Mouse (Mus musculus) thymus, postnatal 14 days (tissue): ENCODE measurements around the gene Ccr6.

Experiments
- DNase-seq: peaks from one replicate; pipeline ENCODE4 v3.0.0; 2021

Gene Ccr6

GRCm38 (mm10) chr17:8285056-8285455 lies 49.2 kb downstream of the Ccr6 start:
- DNase-seq, result no peak

- DNase-seq, result no peak
Measured at GRCm38 (mm10) chr17:8286987-8287386, 51.1 kb downstream of the Ccr6 start.

DNA sequence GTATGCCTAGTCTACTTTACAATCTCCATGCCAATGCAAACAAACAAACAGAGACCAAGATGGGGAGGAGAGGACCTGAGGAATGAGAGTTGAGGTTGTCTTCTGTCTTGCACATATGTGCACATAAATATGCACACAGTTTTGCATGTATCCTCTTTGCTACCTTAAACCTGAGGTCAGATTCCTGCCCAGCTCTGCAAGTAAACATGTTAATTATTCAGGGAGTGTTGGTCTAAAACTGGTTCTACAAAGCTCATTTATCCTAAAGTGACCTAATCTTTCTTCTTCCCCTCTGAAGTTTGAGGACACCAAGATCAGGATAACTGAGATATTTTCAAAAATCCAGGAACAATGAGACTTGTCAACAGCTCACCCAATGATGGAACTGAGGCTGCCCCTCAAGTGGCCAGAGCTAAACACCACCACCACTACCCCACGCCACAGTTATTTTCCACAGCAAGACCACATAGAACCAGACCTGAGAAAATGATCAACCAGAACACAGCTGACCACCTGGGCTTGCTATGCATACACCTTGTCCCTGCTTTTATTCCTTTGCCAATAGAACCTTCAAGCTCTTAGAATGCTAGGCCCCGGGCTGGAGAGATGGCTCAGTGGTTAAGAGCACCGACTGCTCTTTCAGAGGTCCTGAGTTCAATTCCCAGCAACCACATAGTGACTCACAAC lies 54.3 kb downstream of the Ccr6 start:
- no peak for DNase-seq

DNA sequence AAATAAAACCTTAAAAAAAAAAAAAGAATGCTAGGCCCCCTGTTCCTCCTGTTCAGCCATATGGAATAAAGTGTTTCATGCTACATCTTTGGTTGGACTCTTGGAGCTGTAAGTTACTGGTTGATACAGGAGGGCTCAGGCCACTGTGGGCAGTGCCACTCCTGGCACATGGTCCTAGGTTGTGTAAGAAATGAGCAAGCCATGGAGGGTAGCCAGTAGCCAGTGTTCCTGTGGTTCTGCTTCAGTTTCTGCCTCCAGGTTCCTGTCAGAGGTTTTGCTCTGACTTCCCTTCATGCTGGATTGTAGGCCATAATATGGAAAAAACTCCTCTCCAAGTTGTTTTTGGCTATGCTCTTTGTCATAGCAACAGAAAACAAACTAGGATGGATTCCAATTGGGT lies 54.9 kb downstream of the Ccr6 start:
- DNase-seq, result no peak

DNA sequence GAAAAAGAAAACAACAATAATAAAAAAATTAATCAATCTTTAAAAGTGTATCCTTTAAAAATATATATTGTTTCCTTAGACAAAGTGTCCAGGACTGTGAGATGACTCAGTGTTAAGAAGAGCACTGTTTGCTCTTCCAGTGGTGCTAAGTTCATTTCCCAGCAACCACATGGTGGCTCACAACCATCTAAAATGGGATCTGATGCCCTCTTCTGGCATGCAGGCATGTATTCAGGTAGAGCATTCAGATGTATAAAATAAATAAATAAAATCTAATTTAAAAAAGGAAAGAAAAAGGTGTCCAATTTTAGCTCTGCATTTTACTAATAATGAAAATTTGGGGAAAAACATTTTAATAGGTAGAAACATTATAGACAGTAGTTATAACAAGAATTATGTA lies 60.0 kb downstream of the Ccr6 start:
- no peak for DNase-seq

DNA sequence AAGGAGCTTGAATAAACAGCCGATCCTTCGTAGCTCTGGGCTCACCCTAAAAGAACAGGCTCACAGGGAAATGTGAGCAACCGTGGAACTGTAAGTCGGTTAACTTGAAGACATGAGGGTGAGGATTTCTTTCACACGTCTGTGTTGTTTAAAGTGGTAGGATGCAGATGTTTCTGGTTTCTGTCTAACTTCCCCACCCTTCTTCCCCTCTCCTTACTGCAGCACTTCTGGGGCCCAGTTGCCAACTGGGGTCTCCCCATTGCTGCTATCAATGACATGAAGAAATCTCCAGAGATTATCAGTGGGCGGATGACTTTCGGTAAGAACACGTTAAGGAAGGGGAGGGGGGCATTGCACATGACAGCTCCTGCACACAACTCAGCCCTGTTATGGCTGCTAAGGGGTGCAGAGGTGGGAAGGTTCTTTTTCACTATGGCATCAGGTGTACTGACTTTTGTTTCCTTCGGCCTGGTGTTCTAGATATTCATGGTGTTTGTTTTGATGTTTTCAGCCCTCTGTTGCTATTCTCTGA lies 60.5 kb downstream of the Ccr6 start:
- DNase-seq, result no peak

GRCm38 (mm10) chr17:8297746-8298145 lies 61.9 kb downstream of the Ccr6 start:
- DNase-seq, result no peak

GRCm38 (mm10) chr17:8298281-8298680 lies 62.4 kb downstream of the Ccr6 start:
- no peak for DNase-seq

DNA sequence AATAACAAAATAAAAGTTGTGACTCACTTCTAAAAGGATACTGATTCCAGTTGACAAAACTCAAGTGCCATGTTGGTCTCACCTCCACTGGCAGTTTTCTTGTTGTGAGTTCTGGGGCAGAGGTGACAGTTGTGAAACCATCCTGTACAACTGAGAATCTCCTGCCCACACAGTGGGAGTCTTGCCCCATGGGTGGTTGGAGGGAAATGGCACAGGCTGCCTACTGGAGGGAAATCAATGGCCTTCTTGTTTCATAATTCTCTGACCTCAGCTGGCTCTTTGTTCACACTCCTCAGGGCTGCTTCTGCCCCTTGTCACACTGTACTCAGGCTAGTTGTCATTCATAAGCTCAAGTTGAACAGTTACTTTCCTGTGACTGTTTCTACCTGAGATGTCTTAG lies 63.7 kb downstream of the Ccr6 start:
- no peak for DNase-seq

DNA sequence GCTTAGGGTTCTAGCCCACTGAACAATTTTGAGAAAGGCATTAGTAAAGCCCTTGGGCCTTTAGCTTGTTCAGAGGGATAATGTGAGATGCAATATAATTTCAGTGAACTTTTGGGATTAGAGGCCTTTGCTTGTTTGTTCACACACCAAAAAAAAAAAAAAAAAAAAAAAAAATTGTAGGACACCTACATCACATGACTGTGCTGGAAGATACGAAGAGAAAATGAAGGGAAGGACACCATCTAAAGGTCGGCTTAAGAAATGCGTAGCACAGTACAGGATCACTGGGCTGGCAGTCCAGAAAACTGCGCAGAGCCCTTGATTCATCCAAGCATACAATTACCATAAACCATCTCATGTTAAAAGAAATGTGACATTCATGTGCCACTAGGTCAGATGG lies 65.7 kb downstream of the Ccr6 start:
- DNase-seq, result no peak

GRCm38 (mm10) chr17:8302772-8303438 lies 67.1 kb downstream of the Ccr6 start:
- no peak for DNase-seq

GRCm38 (mm10) chr17:8303671-8304070 lies 67.8 kb downstream of the Ccr6 start:
- no peak for DNase-seq

GRCm38 (mm10) chr17:8305801-8306200 lies 70.0 kb downstream of the Ccr6 start:
- no peak for DNase-seq
